Mouse (Mus musculus) ES-E14 (cell line): Measurements from ENCODE around the gene Abhd16a. TPM values are rescaled to one million over a fixed set of nuclear protein-coding genes. Genes with fewer than 3 reads are reported as not detected.
A peak's percentile ranks its signal among the peaks of the same experiment; 100 is the strongest.

Source experiments
- DNase-seq: peaks from one replicate; pipeline ENCODE4 v3.0.0-alpha.2; 2013; ENCODE audit warnings: low read depth, low spot score
- H3K27ac ChIP-seq: 2 replicates; pipeline ENCODE4 v1.5.1; 2012; ENCODE audit warnings: low read depth, mild to moderate bottlenecking, low read length, moderate library complexity, mixed read lengths; ENCODE audit not compliant: poor library complexity, insufficient read depth, severe bottlenecking
- H3K36me3 ChIP-seq: 2 replicates; pipeline ENCODE4 v1.6.1; 2012; ENCODE audit warnings: mild to moderate bottlenecking, low read length, moderate library complexity, mixed read lengths; ENCODE audit not compliant: control insufficient read depth, poor library complexity, insufficient read depth, severe bottlenecking
- H3K4me1 ChIP-seq, 2 experiments: fragments of 150-350 bp in 1 of 2; sonication (generic) in 1 of 2; 2 replicates each; pipeline ENCODE4 v1.6.1; 2012; ENCODE audit warnings: low read length in 2 of 2, mild to moderate bottlenecking in 1 of 2, mixed read lengths in 1 of 2; ENCODE audit not compliant: control insufficient read depth in 2 of 2, insufficient read depth in 2 of 2, poor library complexity in 1 of 2
- H3K4me3 ChIP-seq, 2 experiments: fragments of 150-350 bp in 1 of 2; sonication (generic) in 1 of 2; 2 replicates each; pipeline ENCODE4 v1.5.1; 2012; ENCODE audit warnings: low read length in 2 of 2, low read depth in 1 of 2, mild to moderate bottlenecking in 1 of 2, mixed read lengths in 1 of 2; ENCODE audit not compliant: insufficient read depth in 1 of 2, poor library complexity in 1 of 2, severe bottlenecking in 1 of 2
- H3K9ac ChIP-seq: 2 replicates; pipeline ENCODE4 v1.6.1; 2012; ENCODE audit warnings: low read depth, mild to moderate bottlenecking, low read length, mixed read lengths; ENCODE audit not compliant: poor library complexity, insufficient read depth, severe bottlenecking
- H3K9me3 ChIP-seq: fragments of 150-350 bp; sonication (generic); 2 replicates; pipeline ENCODE4 v1.6.1; 2012; ENCODE audit warnings: low read depth, mild to moderate bottlenecking, low read length; ENCODE audit not compliant: control insufficient read depth, insufficient read depth
- CHD2 ChIP-seq: IDR thresholded peaks from 2 replicates; pipeline ENCODE4 v1.6.1; 2014; ENCODE audit warnings: mild to moderate bottlenecking, low read depth, low read length, inconsistent platforms
- HCFC1 ChIP-seq: IDR thresholded peaks from 2 replicates; pipeline ENCODE4 v1.6.1; 2012; ENCODE audit warnings: low read length, inconsistent platforms, borderline replicate concordance; ENCODE audit not compliant: insufficient read depth
- MAFK ChIP-seq: IDR thresholded peaks from 2 replicates; pipeline ENCODE4 v1.6.1; 2014; ENCODE audit warnings: mild to moderate bottlenecking, low read depth, low read length, inconsistent platforms; ENCODE audit not compliant: insufficient read depth
- ZC3H11A ChIP-seq: IDR thresholded peaks from 2 replicates; pipeline ENCODE4 v1.6.1; 2012; ENCODE audit warnings: low read depth, mild to moderate bottlenecking, inconsistent platforms, low read length, borderline replicate concordance
- ZNF384 ChIP-seq: IDR thresholded peaks from 2 replicates; pipeline ENCODE4 v1.6.1; 2012; ENCODE audit warnings: low read depth, low read length, inconsistent platforms
- in situ Hi-C, 2 experiments: fragments of 600-800 bp; cut with MboI; formaldehyde crosslinking; loops; one replicate each; pipeline ENCODE4 v1.15.1; 2025; ENCODE audit warnings: low sequenced_read_pairs in 2 of 2, inconsistent platforms in 1 of 2; ENCODE audit not compliant: unreplicated experiment in 2 of 2
- total RNA-seq: library from RNA; depleted of rRNA; stranded (reverse); fragments of 300-350 nt; gene quantifications from 2 replicates; pipeline ENCODE4 v1.2.3, GENCODE M21; 2012

The Abhd16a gene
- total RNA-seq, 1 experiment: 30.7 TPM

- peak overlapping the region in 1 of 2 experiments; percentile 74; a peak in 2 of 4 replicates for H3K4me3 ChIP-seq
- no peak for DNase-seq
- in situ Hi-C loops: no loop called here
- no peaks in the 10 kb centered on the region for H3K9me3 ChIP-seq
- H3K4me1 ChIP-seq: peaks cover 0 to 2% of the 10 kb centered on the region in 2 experiments; a peak in 1 of 4 replicates
- H3K27ac ChIP-seq: no peak overlapping the region
- no peak overlapping the region for H3K9ac ChIP-seq
- TF ChIP-seq ZC3H11A: no peak
- no peak for TF ChIP-seq MAFK
- no peak for TF ChIP-seq CHD2
- no peak for TF ChIP-seq ZNF384
- no peak for TF ChIP-seq HCFC1
- peaks cover 8% of the 10 kb centered on the region; the same call in 1 of the 2 replicates for H3K36me3 ChIP-seq
Observed at GRCm38 (mm10) chr17:35090166-35090932, 1.3 kb downstream of the Abhd16a start.

GRCm38 (mm10) chr17:35092403-35093198, 3.5 kb downstream of the Abhd16a start:
- in situ Hi-C loops: no loop called here
- Histone ChIP-seq H3K4me3 (no peak overlapping the region), H3K36me3 (peaks cover 12% of the 10 kb centered on the region; the same call in 1 of the 2 replicates)

GRCm38 (mm10) chr17:35094475-35095365, 5.7 kb downstream of the Abhd16a start:
- Histone ChIP-seq H3K36me3 (peaks cover 16% of the 10 kb centered on the region; the same call in 1 of the 2 replicates), H3K4me1 (peaks cover 0 to 4% of the 10 kb centered on the region in 2 experiments; a peak in 1 of 4 replicates), H3K4me3 (no peak overlapping the region), H3K9ac (no peak overlapping the region), H3K9me3 (no peaks in the 10 kb centered on the region), H3K27ac (no peak overlapping the region)
- no peak for DNase-seq
- TF ChIP-seq HCFC1 (no peak), ZC3H11A (no peak), MAFK (no peak), CHD2 (no peak), ZNF384 (no peak)
- in situ Hi-C loops: no loop called here

More at GRCm38 (mm10) chr17:35092403-35093198, 3.5 kb downstream of the Abhd16a start:
- Histone ChIP-seq H3K27ac (no peak overlapping the region), H3K9me3 (no peaks in the 10 kb centered on the region), H3K4me1 (peaks cover 0 to 2% of the 10 kb centered on the region in 2 experiments; a peak in 1 of 4 replicates), H3K9ac (no peak overlapping the region)
- no peak for DNase-seq
- TF ChIP-seq ZNF384 (no peak), HCFC1 (no peak), CHD2 (no peak), MAFK (no peak), ZC3H11A (no peak)

- peaks cover 21% of the 10 kb centered on the region; the same call in 1 of the 2 replicates for H3K36me3 ChIP-seq
- H3K9ac ChIP-seq: no peak overlapping the region
- H3K4me1 ChIP-seq: peaks cover 0 to 8% of the 10 kb centered on the region in 2 experiments; a peak in 1 of 4 replicates
- H3K9me3 ChIP-seq: no peaks in the 10 kb centered on the region
- DNase-seq: no peak
- in situ Hi-C loops: no loop called here
- TF ChIP-seq ZC3H11A (no peak), HCFC1 (no peak), CHD2 (no peak), ZNF384 (no peak)
- H3K4me3 ChIP-seq: no peak overlapping the region
- no peak overlapping the region for H3K27ac ChIP-seq
Observed at GRCm38 (mm10) chr17:35096597-35096996, 7.5 kb downstream of the Abhd16a start.
